Mouse (Mus musculus) B cell, adult 62 days (primary cell): ENCODE data around the gene Mbtps2. TPM values are rescaled to one million over a fixed set of nuclear protein-coding genes. Genes with fewer than 3 reads are reported as not detected.

Source experiments
- total RNA-seq: library from RNA; stranded (reverse); gene quantifications from 4 replicates; pipeline ENCODE4 v1.2.4, GENCODE M21; 2023

The Mbtps2 gene
- 20.6 to 23.7 TPM (median 22.4 TPM) in 4 replicates for total RNA-seq

DNA sequence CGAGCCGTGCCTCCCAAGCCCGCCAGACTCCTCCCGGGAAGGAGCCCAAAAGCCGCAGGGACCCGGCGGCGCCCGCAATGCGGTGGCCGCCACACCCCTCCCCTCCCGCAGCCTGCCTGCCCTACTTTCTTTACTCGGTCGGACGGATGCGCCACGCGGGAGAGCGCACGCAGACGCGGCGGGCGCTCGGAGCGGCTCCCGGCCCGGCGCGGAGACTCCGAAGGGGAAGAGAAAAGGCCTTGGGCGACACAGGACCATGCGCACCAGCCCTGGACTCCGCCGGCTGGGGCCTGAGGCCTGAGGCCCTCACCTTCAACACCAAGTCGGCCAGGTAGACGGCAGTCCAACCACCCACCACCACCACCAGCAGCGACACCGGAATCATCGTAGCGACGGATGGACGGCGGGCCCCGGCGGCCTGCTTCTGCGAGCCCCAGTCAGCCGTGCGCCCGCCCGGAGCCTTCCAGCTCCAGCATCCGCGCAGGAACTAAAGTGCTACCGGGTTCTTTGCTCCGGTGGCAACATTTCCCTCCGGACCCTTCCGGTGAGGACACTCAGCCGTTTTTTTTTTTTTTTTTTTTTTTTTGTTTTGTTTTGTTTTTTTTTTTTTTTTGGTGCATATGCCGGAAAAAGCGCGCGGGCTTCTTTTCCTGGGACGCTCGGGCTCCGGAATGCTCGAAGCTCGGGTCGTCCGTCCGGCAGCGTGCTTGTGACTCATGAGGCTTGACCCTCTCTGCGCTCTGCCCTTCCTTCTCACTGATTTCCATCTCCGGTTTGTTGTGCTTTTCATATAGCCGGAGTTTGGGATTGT lies at the start of gene Mbtps2:
TSS of gene Mbtps2 (minus strand) at position 530 of the 811 bp plus-strand sequence.

DNA sequence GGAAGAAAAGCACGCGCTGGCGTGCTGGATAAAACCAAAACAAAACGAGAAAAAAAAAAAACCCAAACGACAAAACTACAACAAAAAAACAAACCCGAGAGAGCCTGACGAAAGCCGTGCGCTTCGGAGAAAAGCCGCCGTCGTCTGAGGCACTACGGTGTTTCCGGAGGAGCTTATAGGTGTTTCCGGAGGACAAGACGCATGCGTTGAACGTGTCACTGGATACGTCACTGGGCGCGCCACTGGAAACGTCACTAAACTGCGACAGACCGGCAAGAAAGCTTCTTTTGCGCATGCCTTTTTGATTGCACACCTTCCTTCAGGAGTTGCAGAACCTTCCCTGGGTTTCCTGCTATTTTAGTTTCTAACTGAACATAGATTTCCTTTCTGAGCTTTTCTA lies 29.7 kb downstream of the Mbtps2 start, which contains the start of gene Yy2:
TSS of gene Yy2 (minus strand) at position 146 of the 400 bp plus-strand sequence.

DNA sequence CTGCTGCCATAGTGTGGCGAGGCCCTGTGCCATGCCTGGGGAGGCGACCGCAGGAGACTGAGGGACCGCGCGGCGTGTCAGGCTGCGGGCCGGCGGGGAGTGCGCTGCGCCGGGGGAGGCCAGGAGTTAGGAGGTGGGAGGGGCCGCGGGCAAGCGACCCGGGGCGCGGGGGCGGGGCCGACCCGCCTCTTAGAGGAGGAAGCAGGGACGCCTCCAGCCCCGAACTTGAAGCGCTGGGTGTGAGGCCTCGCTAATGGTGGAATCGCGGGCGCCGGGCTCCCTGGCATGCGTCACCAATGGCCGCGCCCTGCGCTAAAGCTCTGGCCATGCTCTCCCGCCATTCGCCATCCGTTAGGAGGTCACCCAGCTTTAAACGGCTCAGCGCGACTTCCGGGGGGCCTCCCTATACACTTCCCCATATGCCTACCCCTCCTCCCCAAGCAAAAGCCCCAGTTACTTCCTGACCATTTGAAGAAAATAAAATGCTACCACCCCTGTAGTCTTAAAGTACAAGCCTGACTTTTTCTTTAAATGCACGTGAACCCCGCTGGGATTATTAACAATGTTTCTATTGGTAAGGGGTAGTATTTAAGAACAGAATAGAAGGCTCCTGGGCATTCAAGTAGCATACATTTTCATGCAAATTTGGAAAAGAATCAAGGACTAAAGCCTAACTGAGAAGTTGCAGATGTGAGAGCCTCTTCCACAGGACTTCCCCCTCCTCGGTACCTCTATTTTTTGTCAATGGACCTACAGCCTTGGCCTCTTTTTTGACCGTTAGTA lies 106.4 kb downstream of the Mbtps2 start, which contains the start of gene Sms:
TSS of gene Sms (minus strand) at position 344 of the 783 bp plus-strand sequence.

Other genes with a start within 250 kb of the Mbtps2 start
- gene Phex, start 183.4 kb downstream of the Mbtps2 start, total RNA-seq = 0.24 to 0.78 TPM (median 0.60 TPM) in 4 replicates
- gene Sms, start 106.4 kb downstream of the Mbtps2 start, total RNA-seq = 52.7 to 73.2 TPM (median 58.1 TPM) in 4 replicates
- 1.4 to 3.5 TPM (median 2.7 TPM) in 4 replicates for gene Yy2, start 29.7 kb downstream of the Mbtps2 start, total RNA-seq
- not detected in 4 replicates for gene Smpx, start 100.2 kb upstream of the Mbtps2 start, total RNA-seq
- gene Klhl34, start 219.7 kb upstream of the Mbtps2 start, total RNA-seq = not detected in 4 replicates